Mouse (Mus musculus) embryonic fibroblast, embryonic 13.5 days (primary cell): ENCODE data around the gene Slc25a51.

Source experiments
- CTCF ChIP-seq: IDR thresholded peaks from 2 replicates; pipeline ENCODE4 v1.5.1; 2011; ENCODE audit warnings: mild to moderate bottlenecking, control low read depth, low read length, moderate library complexity, borderline replicate concordance; ENCODE audit not compliant: insufficient read depth
- POLR2A ChIP-seq: IDR thresholded peaks from 2 replicates; pipeline ENCODE4 v1.6.1; 2011; ENCODE audit warnings: low read depth, mild to moderate bottlenecking, control low read depth, low read length, moderate library complexity

GRCm38 (mm10) chr4:45412433-45413192, 4.0 kb upstream of the Slc25a51 start:
- TF ChIP-seq CTCF (no peak), POLR2A (no peak)
